Mouse (Mus musculus) olfactory bulb, adult 2 months (tissue): ENCODE results near the gene Ppm1l. TPM values are rescaled to one million over a fixed set of nuclear protein-coding genes. Genes with fewer than 3 reads are reported as not detected.

ENCODE experiments used
- H3K27ac ChIP-seq: fragments of 200-500 bp; 2 replicates; pipeline ENCODE4 v1.5.1; 2012; ENCODE audit warnings: low read depth, low read length; ENCODE audit not compliant: insufficient read depth
- H3K4me1 ChIP-seq: fragments of 200-500 bp; 2 replicates; pipeline ENCODE4 v1.6.1; 2012; ENCODE audit warnings: low read length; ENCODE audit not compliant: control insufficient read depth, insufficient read depth
- H3K4me3 ChIP-seq: fragments of 200-500 bp; 2 replicates; pipeline ENCODE4 v1.5.1; 2012; ENCODE audit warnings: mild to moderate bottlenecking, low read depth, low read length, moderate library complexity; ENCODE audit not compliant: insufficient read depth
- CTCF ChIP-seq: fragments of 200-500 bp; IDR thresholded peaks from 2 replicates; pipeline ENCODE4 v1.5.1; 2012; ENCODE audit warnings: low read depth, mild to moderate bottlenecking, low read length, moderate library complexity; ENCODE audit not compliant: insufficient read depth
- POLR2A ChIP-seq: fragments of 200-500 bp; IDR thresholded peaks from 2 replicates; pipeline ENCODE4 v1.6.1; 2012; ENCODE audit warnings: mild to moderate bottlenecking, low read depth, low read length, moderate library complexity; ENCODE audit not compliant: insufficient read depth
- WGBS: fragments of 180-500 bp; shearing (Covaris S2); methylation state at CpG from one replicate; pipeline ENCODE4 v1.1.7; 2018; 5-methylcytosine and 5-hydroxymethylcytosine counted together
- polyA plus RNA-seq: library from polyadenylated mRNA; stranded (reverse); fragments of >200 nt; gene quantifications from 2 replicates; pipeline ENCODE4 v1.2.4, GENCODE M21; 2012; ENCODE audit warnings: low replicate concordance; ENCODE audit not compliant: missing spikeins, insufficient read depth, insufficient read length

The Ppm1l gene
- polyA plus RNA-seq: not detected in 2 replicates

DNA sequence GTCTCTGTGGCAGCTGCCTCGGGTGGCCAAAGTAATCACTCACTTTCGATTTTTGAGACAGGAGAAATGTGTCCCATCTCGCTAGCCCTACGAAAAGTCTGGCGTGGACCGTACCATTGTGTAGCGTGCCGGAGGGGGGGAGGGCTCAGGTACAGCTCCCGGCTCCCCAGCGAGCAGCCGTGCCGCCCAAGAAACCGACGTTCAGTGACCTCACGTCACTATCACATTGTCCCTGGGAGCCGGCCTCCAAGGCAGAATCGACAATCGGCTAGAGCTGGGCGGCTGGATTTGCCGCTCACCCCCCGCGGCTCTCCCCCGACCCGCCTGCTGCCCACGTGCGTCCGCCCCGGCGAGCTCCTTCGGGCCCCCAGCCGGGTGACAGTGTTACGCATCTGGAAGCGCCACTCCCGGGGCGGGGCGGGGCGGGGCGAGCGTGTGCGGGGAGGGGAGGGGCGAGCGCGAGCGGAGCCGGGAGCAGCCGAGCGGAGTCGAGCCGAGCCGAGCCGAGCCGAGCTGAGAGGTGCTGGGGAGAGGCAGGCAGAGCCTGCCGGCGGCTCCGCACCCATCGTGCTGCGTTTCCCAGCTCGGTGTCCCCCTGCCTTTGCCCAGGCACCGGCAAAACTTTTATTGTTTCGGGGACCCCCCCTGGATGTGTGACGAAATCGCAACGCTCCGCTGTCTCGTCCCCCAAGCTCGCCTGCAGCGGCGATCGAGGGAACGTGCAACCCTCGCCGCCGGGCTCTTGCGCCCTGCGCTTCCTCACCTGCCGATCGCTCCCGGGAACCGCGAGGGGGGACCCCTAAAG, at the start of gene Ppm1l:
Ppm1l (plus strand) TSS at position 471 of the 805 bp plus-strand sequence.
- WGBS: under 1% methylated on average over 78 of the region's 80 CpGs
- Histone ChIP-seq H3K4me3 (peak within 1 kb of the TSS; percentile 88), H3K27ac (peak within 1 kb of the TSS; percentile 100), H3K4me1 (peaks cover 13% of the 10 kb centered on the region; the same call in 1 of the 2 replicates)
- peak; percentile 89 for TF ChIP-seq POLR2A
- 0 out of 2 replicates have a peak, but pooled peaks have one; percentile 9 for TF ChIP-seq CTCF

DNA sequence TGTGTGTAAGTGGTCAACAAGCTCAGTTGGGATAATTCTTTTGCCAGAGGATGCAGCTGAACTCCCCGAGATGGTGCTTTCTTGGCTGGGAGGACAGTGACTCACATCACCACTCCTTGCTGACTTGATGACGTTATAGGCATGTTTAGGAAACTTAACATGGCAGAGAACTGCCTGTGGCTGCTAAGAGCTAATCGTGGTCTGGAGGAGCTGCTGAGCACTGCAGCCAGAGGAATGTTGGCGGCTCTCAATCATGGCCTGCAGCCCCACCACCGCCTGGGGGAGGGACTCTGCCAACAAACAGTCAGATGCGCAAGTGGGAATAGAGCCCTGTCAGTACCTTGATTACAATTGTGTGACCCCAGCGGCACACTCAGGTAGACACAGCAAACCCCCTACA, 44.8 kb upstream of the Ppm1l start:
- peaks cover 17% of the 10 kb centered on the region for H3K4me1 ChIP-seq
- no peak overlapping the region for H3K4me3 ChIP-seq
- TF ChIP-seq CTCF: no peak
- TF ChIP-seq POLR2A: no peak
- WGBS: 62% methylated on average over 7 of the region's 7 CpGs
- H3K27ac ChIP-seq: no peak overlapping the region

DNA sequence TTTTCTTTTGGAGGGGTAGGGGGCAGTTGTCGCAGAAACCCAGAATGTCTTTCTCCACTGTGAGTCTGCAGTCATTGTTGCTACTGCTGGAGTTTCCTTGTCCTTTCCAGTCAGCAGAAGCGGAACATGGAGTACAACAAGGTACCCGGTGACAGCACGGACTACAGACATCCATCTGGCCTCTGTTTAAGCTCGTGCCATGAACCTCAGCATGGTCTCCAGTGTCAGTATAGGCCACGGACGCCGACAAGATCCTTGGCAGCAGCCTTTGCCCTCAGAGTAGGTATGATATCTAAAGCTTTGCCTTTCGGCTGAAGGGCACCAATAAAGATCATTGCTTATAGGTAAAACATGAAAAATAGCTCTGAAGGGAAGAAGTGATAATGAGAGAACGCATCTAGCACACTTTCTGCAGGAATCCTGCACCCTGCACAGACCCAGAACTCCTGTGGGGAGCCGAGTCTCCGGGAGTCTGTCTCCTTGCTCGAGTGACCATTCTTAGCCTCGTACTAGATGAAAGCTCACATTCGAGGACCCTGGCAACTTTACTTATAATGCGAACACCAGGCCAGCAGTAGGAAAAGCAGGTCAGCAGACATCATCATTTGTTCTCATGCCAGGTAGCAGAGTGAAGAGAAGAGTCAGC, 42.5 kb upstream of the Ppm1l start:
- WGBS: 66% methylated on average over 16 of the region's 16 CpGs
- Histone ChIP-seq H3K4me3 (no peak overlapping the region), H3K4me1 (peaks cover 17% of the 10 kb centered on the region), H3K27ac (peak overlapping the region; percentile 83)
- TF ChIP-seq CTCF (no peak), POLR2A (no peak)

DNA sequence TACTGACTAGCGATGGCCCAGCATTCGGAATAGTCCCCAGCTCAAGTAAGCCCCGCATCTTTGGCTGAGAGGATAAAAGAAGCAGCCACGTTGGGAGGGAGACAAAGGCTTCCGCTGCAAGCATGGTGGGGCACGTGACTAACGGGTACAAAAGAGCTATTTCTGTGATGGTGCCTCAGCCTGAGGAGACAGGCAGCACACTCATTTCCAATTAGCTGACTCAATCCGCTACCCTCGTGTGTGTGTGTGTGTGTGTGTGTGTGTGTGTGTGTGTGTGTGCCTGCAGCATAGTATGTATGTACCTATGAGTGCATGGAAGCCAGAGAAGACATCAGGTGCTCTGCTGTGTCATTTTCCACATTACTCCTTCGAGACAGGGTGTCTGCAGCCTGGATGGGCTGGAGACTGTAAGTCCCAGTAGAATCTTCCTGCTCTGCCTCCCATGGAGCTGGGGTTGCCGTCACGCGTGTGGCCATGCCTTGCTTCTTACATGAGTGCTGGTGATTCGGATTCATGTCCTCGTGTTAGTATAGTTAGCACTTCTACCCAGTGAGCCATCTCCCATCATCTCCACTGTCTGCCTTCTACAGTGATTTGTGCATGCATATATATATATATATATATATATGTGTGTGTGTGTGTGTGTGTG, 41.9 kb upstream of the Ppm1l start:
- H3K27ac ChIP-seq: peak overlapping the region; percentile 83

DNA sequence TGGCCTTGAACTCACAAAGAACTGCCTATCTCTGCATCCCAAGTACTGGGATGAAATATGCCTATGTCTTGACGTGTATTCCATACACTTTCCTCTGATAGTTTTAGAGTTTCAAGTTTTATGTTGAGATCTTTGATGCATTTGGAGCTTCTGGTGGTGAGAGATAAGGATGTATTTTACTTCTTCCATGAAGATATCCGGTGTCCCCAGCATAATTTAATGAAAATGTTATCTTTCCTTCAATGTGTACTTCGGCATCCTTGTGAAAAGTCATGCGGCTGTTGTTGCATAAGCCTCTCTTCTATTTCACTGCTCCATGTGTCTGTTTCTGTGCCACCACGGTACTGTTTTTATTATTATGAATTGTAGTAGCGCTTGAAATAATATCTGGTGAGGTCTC, 38.0 kb upstream of the Ppm1l start:
- H3K4me3 ChIP-seq: no peak overlapping the region
- TF ChIP-seq CTCF (no peak), POLR2A (no peak)
- whole genome bisulfite sequencing: 92% methylated on average over 6 of the region's 6 CpGs
- H3K4me1 ChIP-seq: peaks cover 12% of the 10 kb centered on the region
- no peak overlapping the region for H3K27ac ChIP-seq

More for the DNA sequence above, 41.9 kb upstream of the Ppm1l start:
- H3K4me3 ChIP-seq: no peak overlapping the region
- H3K4me1 ChIP-seq: peaks cover 17% of the 10 kb centered on the region
- WGBS: 32% methylated on average over 15 of the region's 15 CpGs
- TF ChIP-seq CTCF: no peak
- no peak for TF ChIP-seq POLR2A

DNA sequence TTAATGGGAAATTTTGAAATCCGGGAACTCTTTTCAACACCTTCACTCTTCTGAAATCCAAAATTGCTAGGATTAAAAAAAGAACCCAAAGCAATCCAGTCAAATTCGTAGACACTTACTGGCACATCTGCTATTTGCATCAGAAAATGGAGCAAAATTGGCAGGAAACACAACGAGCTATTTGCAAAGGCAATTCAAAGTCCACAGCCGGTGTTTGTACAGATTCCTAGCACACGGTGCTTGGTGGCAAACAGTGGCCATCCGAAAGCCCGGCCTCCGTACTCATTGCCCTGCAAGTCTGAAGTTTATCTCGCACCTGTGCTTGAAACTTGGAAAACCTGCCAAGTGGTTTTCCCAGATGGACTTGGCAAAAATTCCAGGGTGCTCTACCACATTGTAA, 34.3 kb upstream of the Ppm1l start:
- Histone ChIP-seq H3K27ac (no peak overlapping the region), H3K4me1 (no peaks in the 10 kb centered on the region), H3K4me3 (no peak overlapping the region)
- 61% methylated on average over 9 of the region's 9 CpGs for WGBS
- TF ChIP-seq CTCF: no peak
- no peak for TF ChIP-seq POLR2A

DNA sequence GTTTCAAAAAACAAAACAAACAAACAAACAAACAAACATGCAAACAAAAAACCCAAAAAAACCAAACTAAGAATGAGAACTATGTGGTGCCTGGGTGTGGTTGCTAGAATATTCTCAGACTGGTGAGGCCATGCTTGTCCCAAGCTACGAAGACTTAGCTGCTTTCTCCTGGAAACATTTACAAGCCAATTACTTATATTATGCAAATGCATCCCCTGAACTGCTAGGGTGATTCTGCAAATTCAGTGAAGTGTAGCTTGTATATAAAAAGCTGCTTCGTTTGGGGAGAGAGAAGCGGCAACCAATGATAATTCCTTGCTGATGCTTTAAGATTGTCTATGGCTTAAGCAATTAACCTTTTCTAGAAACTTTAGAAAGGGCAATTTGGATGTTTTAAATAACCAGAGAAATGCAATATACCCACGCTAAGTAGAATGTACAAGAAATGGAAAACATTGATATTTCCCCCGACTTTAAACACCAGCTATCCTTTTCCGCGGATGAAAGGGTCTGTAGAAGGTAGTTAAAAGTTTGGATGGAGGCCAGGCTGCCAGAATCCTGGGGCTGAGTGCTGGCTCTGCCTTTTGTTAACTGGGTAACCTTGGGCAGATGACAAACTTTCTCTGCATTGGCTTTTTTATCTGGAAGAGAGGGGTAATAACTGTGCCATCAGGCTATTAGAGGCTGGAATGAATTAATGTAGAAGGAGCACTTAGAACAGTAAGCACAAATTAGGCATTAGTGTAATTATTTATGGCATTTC, 33.4 kb upstream of the Ppm1l start:
- Histone ChIP-seq H3K4me1 (no peaks in the 10 kb centered on the region), H3K4me3 (no peak overlapping the region), H3K27ac (no peak overlapping the region)
- WGBS: 24% methylated on average over 7 of the region's 7 CpGs
- TF ChIP-seq POLR2A: no peak
- TF ChIP-seq CTCF: no peak

DNA sequence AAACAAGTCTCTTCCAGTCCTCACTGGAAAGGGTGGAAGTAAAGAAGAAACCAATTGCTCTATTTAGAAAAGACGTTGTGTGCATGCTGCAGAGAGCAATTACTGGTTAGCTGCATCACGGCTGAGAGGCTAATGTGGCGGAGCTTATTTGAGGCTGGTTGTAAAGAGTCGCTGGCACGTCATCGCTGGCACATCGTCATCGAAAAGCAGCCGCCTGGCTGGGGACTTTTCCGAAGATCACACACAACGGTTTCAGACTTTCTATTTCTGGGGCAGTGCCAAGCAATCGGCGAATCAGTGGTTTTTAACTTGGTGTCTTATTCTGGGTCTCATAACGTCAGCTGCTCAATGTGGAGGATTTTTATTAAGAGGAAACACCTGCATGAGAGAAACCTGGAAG, 26.8 kb upstream of the Ppm1l start:
- peak overlapping the region; percentile 14; the same call in 1 of the 2 replicates for H3K4me3 ChIP-seq
- peaks cover 6% of the 10 kb centered on the region for H3K4me1 ChIP-seq
- H3K27ac ChIP-seq: peak overlapping the region; percentile 32
- 20% methylated on average over 14 of the region's 14 CpGs for WGBS
- no peak for TF ChIP-seq CTCF
- no peak for TF ChIP-seq POLR2A

DNA sequence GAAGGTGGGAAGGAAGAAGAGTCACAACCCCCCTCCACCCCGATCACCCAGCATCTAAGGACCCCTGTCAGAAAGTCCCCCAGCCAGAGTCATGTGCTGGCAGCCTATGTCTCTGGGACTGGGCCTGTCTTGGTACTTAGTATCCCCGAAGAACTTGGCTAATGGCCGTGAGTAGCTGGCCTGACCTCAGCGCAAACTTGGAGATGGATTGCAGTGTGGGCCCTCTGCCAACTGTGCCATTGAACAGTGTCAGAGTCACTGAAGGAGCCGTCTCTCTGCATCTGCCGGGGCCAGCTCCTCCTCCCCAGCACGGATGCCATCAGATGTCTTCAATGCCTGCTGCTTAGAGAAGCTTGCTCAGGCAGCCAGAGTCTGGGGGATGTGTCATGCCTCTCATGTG, 26.4 kb upstream of the Ppm1l start:
- peak overlapping the region; percentile 32 for H3K27ac ChIP-seq
- 14% methylated on average over 7 of the region's 7 CpGs for WGBS
- H3K4me3 ChIP-seq: peak overlapping the region; percentile 14; the same call in 1 of the 2 replicates
- TF ChIP-seq POLR2A (no peak), CTCF (no peak)
- H3K4me1 ChIP-seq: peaks cover 6% of the 10 kb centered on the region
